Mouse (Mus musculus) stomach, postnatal 0 days (tissue): ENCODE measurements around the gene Hist1h3g.

Experiments
- CTCF ChIP-seq: IDR thresholded peaks from 2 replicates; pipeline ENCODE4 v1.5.1; 2016; ENCODE audit warnings: antibody characterized with exemption, low read depth, mild to moderate bottlenecking, moderate library complexity
- EP300 ChIP-seq: optimal IDR thresholded peaks from 2 replicates; pipeline ENCODE3; 2016; ENCODE audit warnings: antibody characterized with exemption

DNA sequence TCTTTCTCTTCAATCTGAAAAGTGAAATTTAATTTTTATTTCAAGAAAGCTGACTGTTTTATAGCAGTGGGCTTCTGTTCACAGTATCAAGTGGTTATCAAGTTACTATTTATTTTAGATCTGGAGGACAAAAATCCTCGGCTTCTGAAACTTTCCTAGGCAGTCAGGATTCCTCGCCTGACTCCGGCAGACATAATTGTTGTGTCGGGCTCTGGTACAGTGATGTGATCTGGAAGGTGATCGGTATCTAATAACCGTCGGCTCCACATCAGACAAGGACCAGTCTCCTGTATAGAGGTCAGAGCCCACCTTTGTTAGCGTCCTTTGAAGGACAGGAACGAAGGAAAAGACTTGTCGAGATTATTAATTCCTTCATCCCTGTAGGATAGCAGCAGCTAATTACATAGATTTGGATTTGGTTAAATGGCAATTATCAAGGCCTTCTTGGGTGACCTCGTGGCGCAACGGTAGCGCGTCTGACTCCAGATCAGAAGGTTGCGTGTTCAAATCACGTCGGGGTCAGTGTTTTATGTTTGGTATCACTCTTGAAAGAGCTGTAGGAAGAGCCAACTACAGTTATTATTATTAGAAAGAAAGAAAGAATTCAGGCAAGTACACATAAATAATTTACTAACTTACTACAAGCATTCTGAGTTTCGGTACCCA lies 37.4 kb upstream of the Hist1h3g start:
- TF ChIP-seq CTCF (no peak), EP300 (no peak)
